Mouse (Mus musculus): ENCODE measurements at regions not wholly inside any gene's neighbourhood (a gene's known extent, or its start where the extent isn't known, plus 50 kb on each side); places are given as distances from the start of the nearest gene placed in this dataset.

GRCm38 (mm10) chr13:101212341-101212895 is 379.2 kb upstream of the Slc30a5 start:
- WGBS, result 65% methylated on average over 5 of the region's 5 CpGs
- no peaks in the 10 kb centered on the region for H3K9me3 ChIP-seq (ENCODE audit: low read length)
- no peak overlapping the region for H3K27ac ChIP-seq (ENCODE audit: low read length)
- H3K4me2 ChIP-seq (replicated peaks; ENCODE audit: low read depth, low read length), result no peak overlapping the region
- DNase-seq (ENCODE audit: low spot score), result no peak
- H3K9ac ChIP-seq (replicated peaks; ENCODE audit: low read depth), result no peak overlapping the region
- H3K4me3 ChIP-seq (ENCODE audit: low read depth, low read length), result no peak overlapping the region
- H3K27me3 ChIP-seq (replicated peaks; ENCODE audit: insufficient read depth, low read length), result no peaks in the 10 kb centered on the region
- no peak for ATAC-seq
- no peaks in the 10 kb centered on the region for H3K36me3 ChIP-seq (ENCODE audit: insufficient read depth, low read length)
- H3K4me1 ChIP-seq (ENCODE audit: insufficient read depth, low read depth, low read length), result no peaks in the 10 kb centered on the region
- no peak for TF ChIP-seq CTCF (IDR thresholded peaks at IDR 0.05)
- no peak for TF ChIP-seq EP300 (IDR thresholded peaks at IDR 0.05)

DNA sequence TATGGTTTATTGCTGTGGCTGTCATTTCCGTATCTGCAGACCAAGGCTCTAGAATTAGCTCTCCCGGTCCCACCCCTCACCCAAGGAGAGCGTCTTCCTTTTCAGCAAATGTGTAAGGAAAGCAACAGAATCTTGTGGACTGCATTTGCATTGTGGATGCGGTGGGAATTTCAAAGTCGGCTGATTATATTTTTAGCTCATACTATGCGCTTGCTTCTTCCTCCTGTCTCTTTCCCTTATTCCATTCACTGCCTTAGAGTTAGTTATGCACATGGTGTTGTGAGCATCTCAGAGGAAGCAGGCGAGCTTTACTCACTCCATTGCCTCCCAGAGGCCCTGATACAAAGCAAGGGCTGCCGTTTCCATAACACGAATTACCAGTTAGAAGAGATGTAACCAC is 375.6 kb upstream of the Slc30a5 start:
- Histone ChIP-seq H3K4me2 (replicated peaks; ENCODE audit: low read depth, low read length) (no peak overlapping the region), H3K4me1 (ENCODE audit: insufficient read depth, low read depth, low read length) (no peaks in the 10 kb centered on the region), H3K27ac (ENCODE audit: low read length) (no peak overlapping the region), H3K4me3 (ENCODE audit: low read depth, low read length) (no peak overlapping the region), H3K9ac (replicated peaks; ENCODE audit: low read depth) (no peak overlapping the region), H3K9me3 (ENCODE audit: low read length) (no peaks in the 10 kb centered on the region), H3K36me3 (ENCODE audit: insufficient read depth, low read length) (no peaks in the 10 kb centered on the region), H3K27me3 (replicated peaks; ENCODE audit: insufficient read depth, low read length) (no peaks in the 10 kb centered on the region)
- DNase-seq (ENCODE audit: low spot score), result no peak
- WGBS, result 88% methylated on average over 9 of the region's 9 CpGs
- TF ChIP-seq EP300 (IDR thresholded peaks at IDR 0.05) (no peak), CTCF (IDR thresholded peaks at IDR 0.05) (no peak)
- ATAC-seq, result no peak

DNA sequence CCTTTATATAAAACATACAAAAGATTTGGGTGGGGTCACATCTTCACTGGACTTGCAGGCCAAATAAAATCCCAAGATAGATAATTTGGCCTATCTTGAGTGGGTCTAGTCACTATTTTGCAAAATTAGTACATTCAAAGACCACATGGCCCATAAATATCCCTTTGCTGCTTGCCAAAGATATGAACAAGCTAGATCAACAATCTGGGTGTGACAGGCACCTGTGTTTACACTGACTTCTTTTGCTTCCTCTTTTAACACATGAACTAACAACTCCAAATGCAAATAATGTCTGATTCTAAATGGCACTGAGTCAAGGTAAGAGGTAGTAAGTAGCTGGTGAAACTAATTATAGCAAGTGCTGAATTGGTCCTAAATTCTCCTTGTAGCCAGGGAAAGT is 370.2 kb upstream of the Slc30a5 start:
- H3K4me2 ChIP-seq (replicated peaks; ENCODE audit: low read depth, low read length), result no peak overlapping the region
- ATAC-seq (no peak), DNase-seq (ENCODE audit: low spot score) (no peak)
- TF ChIP-seq EP300 (IDR thresholded peaks at IDR 0.05) (no peak), CTCF (IDR thresholded peaks at IDR 0.05) (no peak)
- no peaks in the 10 kb centered on the region for H3K36me3 ChIP-seq (ENCODE audit: insufficient read depth, low read length)
- no peaks in the 10 kb centered on the region for H3K9me3 ChIP-seq (ENCODE audit: low read length)
- no peaks in the 10 kb centered on the region for H3K27me3 ChIP-seq (replicated peaks; ENCODE audit: insufficient read depth, low read length)
- H3K4me3 ChIP-seq (ENCODE audit: low read depth, low read length), result no peak overlapping the region
- no peaks in the 10 kb centered on the region for H3K4me1 ChIP-seq (ENCODE audit: insufficient read depth, low read depth, low read length)
- H3K27ac ChIP-seq (ENCODE audit: low read length), result no peak overlapping the region
- H3K9ac ChIP-seq (replicated peaks; ENCODE audit: low read depth), result no peak overlapping the region

DNA sequence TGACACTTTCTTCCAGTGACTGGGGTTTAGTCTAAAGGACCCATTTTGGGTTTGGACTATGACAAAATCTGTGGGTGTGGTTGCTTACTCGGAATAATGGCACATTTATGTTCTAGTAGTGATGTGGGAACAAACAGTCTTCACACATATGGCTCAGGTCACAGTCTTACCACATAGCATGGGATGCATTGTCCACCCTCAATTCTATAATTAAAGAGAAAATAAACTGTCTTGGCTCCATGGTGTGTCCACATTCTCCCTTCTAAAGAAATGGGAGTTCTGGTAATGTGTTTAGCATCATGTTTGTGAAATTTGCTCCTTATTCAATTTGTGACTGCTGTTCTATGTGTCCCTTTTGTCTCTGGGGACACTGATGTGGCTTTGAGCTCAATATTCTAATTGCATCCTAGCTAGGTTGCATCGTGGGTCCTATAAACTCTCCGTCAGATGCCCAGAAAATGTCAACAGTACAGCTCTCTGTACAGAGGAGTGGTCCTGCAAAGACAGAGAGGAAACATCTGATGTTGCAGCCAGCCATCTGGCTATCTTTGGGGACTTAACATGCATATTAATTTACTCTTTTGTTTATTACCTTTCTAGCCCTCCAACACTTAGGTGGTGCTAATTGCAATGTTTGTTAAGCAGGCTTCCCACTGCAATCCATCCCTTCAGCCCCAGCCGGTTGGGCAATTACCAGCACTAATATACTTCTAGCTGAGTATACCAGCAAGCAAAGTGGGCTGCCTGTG is 369.5 kb upstream of the Slc30a5 start:
- H3K9me3 ChIP-seq (ENCODE audit: low read length), result no peaks in the 10 kb centered on the region
- H3K4me2 ChIP-seq (replicated peaks; ENCODE audit: low read depth, low read length), result no peak overlapping the region
- TF ChIP-seq CTCF (IDR thresholded peaks at IDR 0.05), result no peak
- TF ChIP-seq EP300 (IDR thresholded peaks at IDR 0.05), result no peak
- no peak overlapping the region for H3K9ac ChIP-seq (replicated peaks; ENCODE audit: low read depth)
- 58% methylated on average over 4 of the region's 4 CpGs for WGBS
- no peak overlapping the region for H3K4me3 ChIP-seq (ENCODE audit: low read depth, low read length)
- H3K27me3 ChIP-seq (replicated peaks; ENCODE audit: insufficient read depth, low read length), result no peaks in the 10 kb centered on the region
- H3K27ac ChIP-seq (ENCODE audit: low read length), result no peak overlapping the region
- DNase-seq (ENCODE audit: low spot score), result no peak
- no peak for ATAC-seq
- no peaks in the 10 kb centered on the region for H3K4me1 ChIP-seq (ENCODE audit: insufficient read depth, low read depth, low read length)
- no peaks in the 10 kb centered on the region for H3K36me3 ChIP-seq (ENCODE audit: insufficient read depth, low read length)

- 81% methylated on average over 7 of the region's 7 CpGs for WGBS
- DNase-seq (ENCODE audit: low spot score) (no peak), ATAC-seq (no peak)
- Histone ChIP-seq H3K4me3 (ENCODE audit: low read depth, low read length) (no peak overlapping the region), H3K9ac (replicated peaks; ENCODE audit: low read depth) (no peak overlapping the region), H3K4me1 (ENCODE audit: insufficient read depth, low read depth, low read length) (no peaks in the 10 kb centered on the region), H3K36me3 (ENCODE audit: insufficient read depth, low read length) (no peaks in the 10 kb centered on the region), H3K9me3 (ENCODE audit: low read length) (no peaks in the 10 kb centered on the region), H3K4me2 (replicated peaks; ENCODE audit: low read depth, low read length) (no peak overlapping the region), H3K27ac (ENCODE audit: low read length) (no peak overlapping the region), H3K27me3 (replicated peaks; ENCODE audit: insufficient read depth, low read length) (no peaks in the 10 kb centered on the region)
- TF ChIP-seq EP300 (IDR thresholded peaks at IDR 0.05) (no peak), CTCF (IDR thresholded peaks at IDR 0.05) (no peak)
These were observed 357.1 kb upstream of the Slc30a5 start for GRCm38 (mm10) chr13:101190249-101190830.

DNA sequence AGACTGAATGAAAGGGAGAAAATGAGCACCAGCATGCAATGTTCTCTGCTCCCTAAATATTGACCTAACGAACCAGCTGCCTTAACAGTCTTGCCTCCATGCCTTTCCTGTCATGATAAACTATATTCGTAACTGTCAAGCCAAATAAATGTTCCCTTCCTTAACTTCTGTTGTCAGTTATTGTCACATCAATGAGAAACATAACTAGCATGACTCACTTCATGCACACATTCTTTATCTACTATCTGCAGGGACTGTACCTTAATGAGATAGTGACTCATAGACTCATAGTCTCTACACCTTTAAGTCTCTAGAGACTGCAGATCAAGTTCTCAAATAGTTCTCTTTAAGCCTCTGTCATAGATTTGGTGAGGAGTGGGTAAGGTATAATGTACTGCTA is 349.2 kb upstream of the Slc30a5 start:
- Histone ChIP-seq H3K4me2 (replicated peaks; ENCODE audit: low read depth, low read length) (no peak overlapping the region), H3K27me3 (replicated peaks; ENCODE audit: insufficient read depth, low read length) (no peaks in the 10 kb centered on the region), H3K4me1 (ENCODE audit: insufficient read depth, low read depth, low read length) (no peaks in the 10 kb centered on the region), H3K9ac (replicated peaks; ENCODE audit: low read depth) (no peak overlapping the region), H3K4me3 (ENCODE audit: low read depth, low read length) (no peak overlapping the region), H3K27ac (ENCODE audit: low read length) (no peak overlapping the region), H3K9me3 (ENCODE audit: low read length) (no peaks in the 10 kb centered on the region), H3K36me3 (ENCODE audit: insufficient read depth, low read length) (no peaks in the 10 kb centered on the region)
- TF ChIP-seq CTCF (IDR thresholded peaks at IDR 0.05) (no peak), EP300 (IDR thresholded peaks at IDR 0.05) (no peak)
- WGBS, result 76% methylated on average over 2 of the region's 2 CpGs
- DNase-seq (ENCODE audit: low spot score) (no peak), ATAC-seq (no peak)
